Mouse (Mus musculus): ENCODE results near the gene Shc4. TPM values are rescaled to one million over a fixed set of nuclear protein-coding genes. Genes with fewer than 3 reads are reported as not detected.

The Shc4 gene
- polyA plus RNA-seq, 1 experiment, result 0.34 TPM

- H3K4me3 ChIP-seq (ENCODE audit: insufficient read depth, poor library complexity, severe bottlenecking), result no peak overlapping the region
- H3K79me2 ChIP-seq (ENCODE audit: control insufficient read depth, insufficient read depth), result no peaks in the 10 kb centered on the region
- H3K79me3 ChIP-seq (ENCODE audit: low read depth), result no peaks in the 10 kb centered on the region
- H3K36me3 ChIP-seq (ENCODE audit: control insufficient read depth, insufficient read depth), result peaks cover 90% of the 10 kb centered on the region
- no peaks in the 10 kb centered on the region for H3K27me3 ChIP-seq (ENCODE audit: control insufficient read depth, insufficient read depth, insufficient read length)
- no peak for TF ChIP-seq MYOG (IDR thresholded peaks at IDR 0.05; ENCODE audit: control insufficient read depth, extremely low read depth, insufficient read length)
- TF ChIP-seq CTCF (IDR thresholded peaks at IDR 0.05; ENCODE audit: control insufficient read depth, insufficient read depth, insufficient read length), result no peak
- TF ChIP-seq FOSL1 (IDR thresholded peaks at IDR 0.05; ENCODE audit: insufficient read depth, low read length, poor library complexity, severe bottlenecking), result no peak
- no peak for TF ChIP-seq MYOD1 (IDR thresholded peaks at IDR 0.05; ENCODE audit: control insufficient read depth, insufficient read length, low read depth)
- TF ChIP-seq CEBPB (IDR thresholded peaks at IDR 0.05; ENCODE audit: low read depth), result no peak
- H3ac ChIP-seq (ENCODE audit: control insufficient read depth, insufficient read length, low read depth), result no peak overlapping the region
These were observed 125.7 kb downstream of the Shc4 start for GRCm38 (mm10) chr2:125598251-125598650.

- Histone ChIP-seq H3ac (ENCODE audit: control insufficient read depth, insufficient read length, low read depth) (no peak overlapping the region), H3K4me3 (ENCODE audit: insufficient read depth, poor library complexity, severe bottlenecking) (no peak overlapping the region), H3K79me2 (ENCODE audit: control insufficient read depth, insufficient read depth) (no peaks in the 10 kb centered on the region), H3K36me3 (ENCODE audit: control insufficient read depth, insufficient read depth) (peaks cover 77% of the 10 kb centered on the region), H3K79me3 (ENCODE audit: low read depth) (no peaks in the 10 kb centered on the region), H3K27me3 (ENCODE audit: control insufficient read depth, insufficient read depth, insufficient read length) (no peaks in the 10 kb centered on the region)
- TF ChIP-seq USF1 (IDR thresholded peaks at IDR 0.05; ENCODE audit: low read depth) (no peak), MYOD1 (IDR thresholded peaks at IDR 0.05; ENCODE audit: control insufficient read depth, insufficient read length, low read depth) (no peak), MYOG (IDR thresholded peaks at IDR 0.05; ENCODE audit: control insufficient read depth, extremely low read depth, insufficient read length) (no peak)
These were observed 129.2 kb downstream of the Shc4 start for GRCm38 (mm10) chr2:125594786-125595185.

- H3K4me3 ChIP-seq (ENCODE audit: insufficient read depth, poor library complexity, severe bottlenecking), result no peak overlapping the region
- H3K27me3 ChIP-seq (ENCODE audit: control insufficient read depth, insufficient read depth, insufficient read length), result no peaks in the 10 kb centered on the region
- peaks cover 77% of the 10 kb centered on the region for H3K36me3 ChIP-seq (ENCODE audit: control insufficient read depth, insufficient read depth)
- no peak for TF ChIP-seq CEBPB (IDR thresholded peaks at IDR 0.05; ENCODE audit: low read depth)
- no peak for TF ChIP-seq USF1 (IDR thresholded peaks at IDR 0.05; ENCODE audit: low read depth)
- TF ChIP-seq MYOD1 (IDR thresholded peaks at IDR 0.05; ENCODE audit: control insufficient read depth, insufficient read length, low read depth), result no peak
- no peak for TF ChIP-seq CTCF (IDR thresholded peaks at IDR 0.05; ENCODE audit: control insufficient read depth, insufficient read depth, insufficient read length)
- TF ChIP-seq MAX (IDR thresholded peaks at IDR 0.05), result no peak
- TF ChIP-seq FOSL1 (IDR thresholded peaks at IDR 0.05; ENCODE audit: insufficient read depth, low read length, poor library complexity, severe bottlenecking), result no peak
- TF ChIP-seq MYOG (IDR thresholded peaks at IDR 0.05; ENCODE audit: control insufficient read depth, extremely low read depth, insufficient read length), result no peak
- H3ac ChIP-seq (ENCODE audit: control insufficient read depth, insufficient read length, low read depth), result no peak overlapping the region
- no peaks in the 10 kb centered on the region for H3K79me3 ChIP-seq (ENCODE audit: low read depth)
- H3K79me2 ChIP-seq (ENCODE audit: control insufficient read depth, insufficient read depth), result no peaks in the 10 kb centered on the region
These were observed 129.9 kb downstream of the Shc4 start for GRCm38 (mm10) chr2:125594072-125594471.

DNA sequence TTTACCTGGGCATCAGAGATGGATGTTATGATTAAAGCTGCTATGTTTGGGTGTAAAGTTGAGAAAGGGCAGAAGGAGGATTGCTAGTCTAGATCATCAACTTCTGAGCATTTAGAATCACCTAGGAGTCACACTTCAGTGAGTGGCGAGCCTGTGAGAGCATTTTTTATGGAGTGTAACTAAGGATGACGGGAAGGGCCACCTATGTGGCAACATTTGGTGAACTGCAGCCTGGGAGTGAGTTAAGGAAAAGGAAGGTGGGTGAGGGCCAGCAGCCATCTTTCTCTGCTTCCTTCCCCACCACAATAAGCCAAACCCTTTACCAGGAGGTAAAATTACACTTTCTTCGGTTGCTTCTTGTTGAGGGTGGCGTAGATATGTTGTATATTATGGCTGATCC, 132.1 kb downstream of the Shc4 start:
- Histone ChIP-seq H3K79me2 (ENCODE audit: control insufficient read depth, insufficient read depth) (no peaks in the 10 kb centered on the region), H3K79me3 (ENCODE audit: low read depth) (no peaks in the 10 kb centered on the region), H3K4me3 (ENCODE audit: insufficient read depth, poor library complexity, severe bottlenecking) (no peak overlapping the region), H3K27me3 (ENCODE audit: control insufficient read depth, insufficient read depth, insufficient read length) (no peaks in the 10 kb centered on the region), H3K36me3 (ENCODE audit: control insufficient read depth, insufficient read depth) (peaks cover 73% of the 10 kb centered on the region), H3ac (ENCODE audit: control insufficient read depth, insufficient read length, low read depth) (no peak overlapping the region)
- TF ChIP-seq MYOD1 (IDR thresholded peaks at IDR 0.05; ENCODE audit: control insufficient read depth, insufficient read length, low read depth), result no peak
- TF ChIP-seq USF1 (IDR thresholded peaks at IDR 0.05; ENCODE audit: low read depth), result no peak
- no peak for TF ChIP-seq CTCF (IDR thresholded peaks at IDR 0.05; ENCODE audit: control insufficient read depth, insufficient read depth, insufficient read length)
- TF ChIP-seq CEBPB (IDR thresholded peaks at IDR 0.05; ENCODE audit: low read depth), result no peak
- no peak for TF ChIP-seq FOSL1 (IDR thresholded peaks at IDR 0.05; ENCODE audit: insufficient read depth, low read length, poor library complexity, severe bottlenecking)
- TF ChIP-seq MYOG (IDR thresholded peaks at IDR 0.05; ENCODE audit: control insufficient read depth, extremely low read depth, insufficient read length), result no peak
- no peak for TF ChIP-seq MAX (IDR thresholded peaks at IDR 0.05)

GRCm38 (mm10) chr2:125589287-125589686, 134.7 kb downstream of the Shc4 start:
- H3K27me3 ChIP-seq (ENCODE audit: control insufficient read depth, insufficient read depth, insufficient read length), result no peaks in the 10 kb centered on the region
- H3K79me2 ChIP-seq (ENCODE audit: control insufficient read depth, insufficient read depth), result no peaks in the 10 kb centered on the region
- no peak overlapping the region for H3ac ChIP-seq (ENCODE audit: control insufficient read depth, insufficient read length, low read depth)
- no peak for TF ChIP-seq USF1 (IDR thresholded peaks at IDR 0.05; ENCODE audit: low read depth)
- no peak for TF ChIP-seq FOSL1 (IDR thresholded peaks at IDR 0.05; ENCODE audit: insufficient read depth, low read length, poor library complexity, severe bottlenecking)
- no peak for TF ChIP-seq MYOG (IDR thresholded peaks at IDR 0.05; ENCODE audit: control insufficient read depth, extremely low read depth, insufficient read length)
- no peak for TF ChIP-seq MAX (IDR thresholded peaks at IDR 0.05)
- no peak for TF ChIP-seq CTCF (IDR thresholded peaks at IDR 0.05; ENCODE audit: control insufficient read depth, insufficient read depth, insufficient read length)
- no peak for TF ChIP-seq CEBPB (IDR thresholded peaks at IDR 0.05; ENCODE audit: low read depth)
- TF ChIP-seq MYOD1 (IDR thresholded peaks at IDR 0.05; ENCODE audit: control insufficient read depth, insufficient read length, low read depth), result no peak
- H3K36me3 ChIP-seq (ENCODE audit: control insufficient read depth, insufficient read depth), result peaks cover 77% of the 10 kb centered on the region
- no peaks in the 10 kb centered on the region for H3K79me3 ChIP-seq (ENCODE audit: low read depth)
- H3K4me3 ChIP-seq (ENCODE audit: insufficient read depth, poor library complexity, severe bottlenecking), result no peak overlapping the region

GRCm38 (mm10) chr2:125581081-125581480, 142.9 kb downstream of the Shc4 start:
- TF ChIP-seq MAX (IDR thresholded peaks at IDR 0.05), result no peak
- TF ChIP-seq MYOG (IDR thresholded peaks at IDR 0.05; ENCODE audit: control insufficient read depth, extremely low read depth, insufficient read length), result no peak
- TF ChIP-seq MYOD1 (IDR thresholded peaks at IDR 0.05; ENCODE audit: control insufficient read depth, insufficient read length, low read depth), result no peak
- no peak for TF ChIP-seq FOSL1 (IDR thresholded peaks at IDR 0.05; ENCODE audit: insufficient read depth, low read length, poor library complexity, severe bottlenecking)
- TF ChIP-seq USF1 (IDR thresholded peaks at IDR 0.05; ENCODE audit: low read depth), result no peak
- TF ChIP-seq CEBPB (IDR thresholded peaks at IDR 0.05; ENCODE audit: low read depth), result no peak
- no peak for TF ChIP-seq CTCF (IDR thresholded peaks at IDR 0.05; ENCODE audit: control insufficient read depth, insufficient read depth, insufficient read length)
- Histone ChIP-seq H3K4me3 (ENCODE audit: insufficient read depth, poor library complexity, severe bottlenecking) (no peak overlapping the region), H3K36me3 (ENCODE audit: control insufficient read depth, insufficient read depth) (peaks cover 70% of the 10 kb centered on the region), H3K79me3 (ENCODE audit: low read depth) (peaks cover 4% of the 10 kb centered on the region), H3K79me2 (ENCODE audit: control insufficient read depth, insufficient read depth) (no peaks in the 10 kb centered on the region), H3ac (ENCODE audit: control insufficient read depth, insufficient read length, low read depth) (no peak overlapping the region), H3K27me3 (ENCODE audit: control insufficient read depth, insufficient read depth, insufficient read length) (no peaks in the 10 kb centered on the region)
